Mouse (Mus musculus) midbrain, embryonic 13.5 days (tissue): ENCODE results near the gene St8sia1. TPM values are rescaled to one million over a fixed set of nuclear protein-coding genes. Genes with fewer than 3 reads are reported as not detected.

ENCODE experiments used
- ATAC-seq: fragments of 200-750 bp; cut with Nextera tagmentation; 2 replicates; pipeline ENCODE4 v1.8.0; 2017; ENCODE audit warnings: mild to moderate bottlenecking, moderate TSS enrichment, moderate library complexity
- H3K27ac ChIP-seq: fragments of 300-500 bp; sonication (generic); 2 replicates; pipeline ENCODE4 v1.5.1; 2015; ENCODE audit warnings: inconsistent platforms, mild to moderate bottlenecking, moderate library complexity
- H3K27me3 ChIP-seq: fragments of 300-500 bp; sonication (generic); 2 replicates; pipeline ENCODE4 v1.6.1; 2015; ENCODE audit warnings: mild to moderate bottlenecking, inconsistent platforms
- H3K36me3 ChIP-seq: fragments of 300-500 bp; sonication (generic); 2 replicates; pipeline ENCODE4 v1.6.1; 2015; ENCODE audit warnings: mild to moderate bottlenecking, inconsistent platforms
- H3K4me1 ChIP-seq: fragments of 300-500 bp; sonication (generic); replicated peaks from 2 replicates; pipeline ENCODE4 v1.6.1; 2015; ENCODE audit warnings: inconsistent platforms
- H3K4me2 ChIP-seq: fragments of 300-500 bp; sonication (generic); replicated peaks from 2 replicates; pipeline ENCODE4 v1.6.1; 2015; ENCODE audit warnings: moderate library complexity, mild to moderate bottlenecking, inconsistent platforms
- H3K4me3 ChIP-seq: fragments of 300-500 bp; sonication (generic); replicated peaks from 2 replicates; pipeline ENCODE4 v1.5.1; 2015; ENCODE audit warnings: mild to moderate bottlenecking, inconsistent platforms
- H3K9ac ChIP-seq: fragments of 300-500 bp; sonication (generic); replicated peaks from 2 replicates; pipeline ENCODE4 v1.6.1; 2015; ENCODE audit warnings: mild to moderate bottlenecking, inconsistent platforms
- H3K9me3 ChIP-seq: fragments of 300-500 bp; sonication (generic); 2 replicates; pipeline ENCODE4 v1.6.1; 2016; ENCODE audit warnings: mild to moderate bottlenecking, inconsistent platforms
- WGBS: fragments of 180-500 bp; shearing (Covaris S2); methylation state at CpG from one replicate; pipeline ENCODE4 v1.1.7; 2015; 5-methylcytosine and 5-hydroxymethylcytosine counted together
- polyA plus RNA-seq: library from polyadenylated mRNA; unstranded; fragments of >200 nt; fragmentation: Nextera tagmentation; extraction: Ambion mirVana; gene quantifications from 2 replicates; pipeline ENCODE4 v1.2.1, GENCODE M21; 2015

The St8sia1 gene
- polyA plus RNA-seq, 1 experiment from 2014 or later: 8.0 TPM

GRCm38 (mm10) chr6:142801687-142802086, 162.6 kb downstream of the St8sia1 start:
- peaks cover 7% of the 10 kb centered on the region for H3K4me1 ChIP-seq
- no peak overlapping the region for H3K4me3 ChIP-seq
- ATAC-seq: no peak
- H3K9ac ChIP-seq: no peak overlapping the region
- H3K9me3 ChIP-seq: no peaks in the 10 kb centered on the region
- no peak overlapping the region for H3K27ac ChIP-seq
- H3K36me3 ChIP-seq: no peaks in the 10 kb centered on the region
- 83% methylated on average over 5 of the region's 5 CpGs for WGBS
- H3K27me3 ChIP-seq: no peaks in the 10 kb centered on the region
- no peak overlapping the region for H3K4me2 ChIP-seq

GRCm38 (mm10) chr6:142799704-142800374, 164.4 kb downstream of the St8sia1 start:
- Histone ChIP-seq H3K9me3 (no peaks in the 10 kb centered on the region), H3K4me2 (no peak overlapping the region), H3K4me3 (no peak overlapping the region), H3K36me3 (no peaks in the 10 kb centered on the region), H3K27me3 (no peaks in the 10 kb centered on the region), H3K9ac (no peak overlapping the region), H3K27ac (no peak overlapping the region), H3K4me1 (peaks cover 7% of the 10 kb centered on the region)
- WGBS: 84% methylated on average over 7 of the region's 7 CpGs
- ATAC-seq: no peak

GRCm38 (mm10) chr6:142798837-142799236, 165.4 kb downstream of the St8sia1 start:
- no peak overlapping the region for H3K4me3 ChIP-seq
- H3K27ac ChIP-seq: no peak overlapping the region
- no peaks in the 10 kb centered on the region for H3K9me3 ChIP-seq
- WGBS: 65% methylated on average over 9 of the region's 9 CpGs
- H3K27me3 ChIP-seq: no peaks in the 10 kb centered on the region
- H3K9ac ChIP-seq: no peak overlapping the region
- H3K36me3 ChIP-seq: no peaks in the 10 kb centered on the region
- ATAC-seq: no peak
- H3K4me1 ChIP-seq: peaks cover 8% of the 10 kb centered on the region
- H3K4me2 ChIP-seq: no peak overlapping the region

- 66% methylated on average over 1 of the region's 1 CpGs for WGBS
- H3K4me3 ChIP-seq: no peak overlapping the region
- no peak for ATAC-seq
- H3K27ac ChIP-seq: no peak overlapping the region
- no peaks in the 10 kb centered on the region for H3K27me3 ChIP-seq
- no peak overlapping the region for H3K9ac ChIP-seq
- no peaks in the 10 kb centered on the region for H3K36me3 ChIP-seq
- H3K4me2 ChIP-seq: no peak overlapping the region
- no peaks in the 10 kb centered on the region for H3K9me3 ChIP-seq
- peaks cover 17% of the 10 kb centered on the region for H3K4me1 ChIP-seq
Observed at GRCm38 (mm10) chr6:142797996-142798395, 166.3 kb downstream of the St8sia1 start.

GRCm38 (mm10) chr6:142795655-142796441, 168.4 kb downstream of the St8sia1 start:
- Histone ChIP-seq H3K4me1 (peaks cover 25% of the 10 kb centered on the region), H3K27me3 (no peaks in the 10 kb centered on the region), H3K36me3 (no peaks in the 10 kb centered on the region), H3K9me3 (no peaks in the 10 kb centered on the region), H3K4me3 (no peak overlapping the region), H3K27ac (no peak overlapping the region), H3K4me2 (no peak overlapping the region), H3K9ac (no peak overlapping the region)
- ATAC-seq: no peak
- WGBS: 83% methylated on average over 15 of the region's 15 CpGs

GRCm38 (mm10) chr6:142795087-142795486, 169.2 kb downstream of the St8sia1 start:
- no peak overlapping the region for H3K4me2 ChIP-seq
- ATAC-seq: no peak
- no peak overlapping the region for H3K9ac ChIP-seq
- H3K4me1 ChIP-seq: peaks cover 25% of the 10 kb centered on the region
- WGBS: 95% methylated on average over 9 of the region's 9 CpGs
- H3K4me3 ChIP-seq: no peak overlapping the region
- H3K27me3 ChIP-seq: no peaks in the 10 kb centered on the region
- H3K27ac ChIP-seq: no peak overlapping the region
- H3K9me3 ChIP-seq: no peaks in the 10 kb centered on the region
- no peaks in the 10 kb centered on the region for H3K36me3 ChIP-seq

GRCm38 (mm10) chr6:142793468-142793867, 170.8 kb downstream of the St8sia1 start:
- Histone ChIP-seq H3K9me3 (no peaks in the 10 kb centered on the region), H3K4me3 (no peak overlapping the region), H3K4me1 (peaks cover 24% of the 10 kb centered on the region), H3K27me3 (no peaks in the 10 kb centered on the region), H3K27ac (no peak overlapping the region), H3K4me2 (no peak overlapping the region), H3K9ac (no peak overlapping the region), H3K36me3 (no peaks in the 10 kb centered on the region)
- 17% methylated on average over 7 of the region's 7 CpGs for WGBS
- peak; percentile 72 for ATAC-seq

DNA sequence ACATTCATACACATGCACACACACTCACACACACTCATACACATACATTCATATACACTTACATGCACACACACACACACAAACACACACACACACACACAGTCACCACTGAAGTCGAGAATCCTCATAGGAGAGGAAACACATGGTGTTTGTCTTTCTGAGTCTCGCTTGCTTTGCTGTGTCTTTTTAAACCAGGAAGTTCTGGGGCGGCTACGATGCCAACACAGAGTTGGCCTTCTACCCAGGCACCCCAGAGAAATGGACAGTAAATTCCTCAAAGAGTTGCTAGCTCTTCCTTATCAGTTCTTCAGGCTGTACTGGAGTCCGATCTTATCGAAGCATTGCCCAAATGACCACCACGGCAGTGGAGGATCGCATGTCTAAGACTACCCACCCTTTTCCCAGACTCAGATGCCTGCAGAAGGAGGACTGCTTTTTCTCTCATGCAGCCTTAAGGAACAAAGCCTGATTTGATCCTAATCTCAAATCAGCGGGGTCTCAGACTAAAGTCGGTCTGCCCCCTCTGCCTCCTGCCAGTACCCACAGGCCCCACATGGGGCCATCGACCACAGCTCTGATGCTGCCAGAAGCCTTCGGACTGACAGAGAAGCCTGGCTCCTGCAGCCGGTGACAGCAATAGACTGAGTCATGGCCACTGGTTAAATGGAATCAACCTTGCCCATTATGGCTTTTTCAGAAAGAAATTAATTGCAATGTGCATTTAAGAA, 171.8 kb downstream of the St8sia1 start:
- Histone ChIP-seq H3K27ac (no peak overlapping the region; the same call in 1 of the 2 replicates), H3K9ac (no peak overlapping the region)
- peak; percentile 48; the same call in 1 of the 2 replicates for ATAC-seq

GRCm38 (mm10) chr6:142789736-142790135, 174.5 kb downstream of the St8sia1 start:
- Histone ChIP-seq H3K4me1 (peaks cover 22% of the 10 kb centered on the region), H3K4me2 (no peak overlapping the region), H3K9me3 (no peaks in the 10 kb centered on the region), H3K4me3 (no peak overlapping the region), H3K9ac (no peak overlapping the region), H3K27ac (no peak overlapping the region), H3K36me3 (no peaks in the 10 kb centered on the region), H3K27me3 (no peaks in the 10 kb centered on the region)
- no peak for ATAC-seq
- 92% methylated on average over 10 of the region's 10 CpGs for WGBS

More for the DNA sequence above, 171.8 kb downstream of the St8sia1 start:
- WGBS: 40% methylated on average over 13 of the region's 13 CpGs
- H3K27me3 ChIP-seq: no peaks in the 10 kb centered on the region
- H3K36me3 ChIP-seq: no peaks in the 10 kb centered on the region
- peaks cover 22% of the 10 kb centered on the region for H3K4me1 ChIP-seq
- no peak overlapping the region for H3K4me2 ChIP-seq
- H3K4me3 ChIP-seq: no peak overlapping the region
- no peaks in the 10 kb centered on the region for H3K9me3 ChIP-seq

DNA sequence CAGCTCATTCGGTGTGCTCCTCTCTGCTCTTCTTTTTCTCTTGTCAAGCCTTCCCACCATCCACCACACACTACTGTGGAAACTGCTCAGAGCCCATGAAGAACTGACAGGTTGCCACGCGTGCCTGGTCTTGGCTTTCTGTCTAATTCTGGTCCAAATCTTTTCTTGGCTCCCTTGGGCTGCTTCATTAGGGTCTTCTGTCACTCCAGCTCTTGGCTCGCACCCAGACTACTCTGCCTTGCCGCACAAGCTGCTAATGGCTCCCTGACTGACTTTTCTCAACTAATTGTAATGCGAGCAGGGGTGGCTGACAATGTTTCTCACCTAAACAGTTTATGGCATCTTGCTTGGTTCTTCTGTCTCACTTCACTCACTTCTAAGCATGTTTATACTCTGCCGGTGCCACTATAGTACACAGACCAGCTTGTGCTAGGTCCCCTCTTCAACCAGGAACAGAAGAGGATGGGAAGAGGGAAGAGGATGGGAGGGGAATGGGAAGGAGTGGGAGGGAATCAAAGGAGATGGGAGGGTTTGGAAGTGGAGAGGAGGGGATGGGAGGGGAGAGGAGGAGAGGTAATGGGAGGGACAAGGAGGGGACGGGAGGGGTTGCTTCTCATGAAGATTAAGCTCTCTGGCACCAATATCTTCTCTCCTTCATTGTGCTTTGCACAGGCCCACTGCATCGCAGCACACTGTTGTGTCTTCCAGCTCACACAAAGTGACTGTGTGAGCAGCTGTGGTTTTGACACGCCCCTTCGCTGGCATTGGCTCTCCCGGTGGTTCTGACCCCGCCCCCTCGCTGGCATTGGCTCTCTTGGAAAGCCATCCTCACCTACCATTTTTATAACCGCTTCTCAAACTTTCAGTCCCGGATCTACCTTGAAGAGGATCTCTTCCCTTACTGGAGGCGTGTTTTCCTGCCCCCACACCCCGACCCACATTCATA, 175.9 kb downstream of the St8sia1 start:
- Histone ChIP-seq H3K27me3 (no peaks in the 10 kb centered on the region), H3K4me3 (no peak overlapping the region), H3K9me3 (no peaks in the 10 kb centered on the region), H3K4me1 (peaks cover 16% of the 10 kb centered on the region), H3K36me3 (no peaks in the 10 kb centered on the region), H3K4me2 (no peak overlapping the region), H3K9ac (no peak overlapping the region), H3K27ac (no peak overlapping the region)
- ATAC-seq: no peak
- WGBS: 57% methylated on average over 18 of the region's 18 CpGs

DNA sequence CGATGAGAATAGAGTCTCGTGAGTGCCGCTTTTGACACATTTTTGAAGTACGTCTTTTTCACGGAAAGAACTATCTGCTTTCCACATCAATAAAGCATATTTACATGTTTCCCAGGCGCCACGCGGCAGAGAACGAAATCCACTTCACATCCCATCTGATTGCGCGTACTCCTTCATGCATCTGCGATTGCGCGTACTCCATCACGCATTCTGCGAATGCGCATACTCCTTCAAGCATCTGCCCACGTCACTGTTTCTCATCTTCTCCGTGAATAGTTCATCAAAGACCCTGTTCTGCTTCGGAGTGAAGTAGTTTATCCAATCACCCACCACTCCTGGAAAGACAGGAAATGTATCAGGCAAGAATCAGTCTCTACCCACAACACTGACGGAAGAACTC, 178.1 kb downstream of the St8sia1 start:
- WGBS: 84% methylated on average over 21 of the region's 21 CpGs
- H3K4me3 ChIP-seq: no peak overlapping the region
- no peak overlapping the region for H3K4me2 ChIP-seq
- H3K4me1 ChIP-seq: peaks cover 8% of the 10 kb centered on the region
- H3K9me3 ChIP-seq: no peaks in the 10 kb centered on the region
- H3K36me3 ChIP-seq: no peaks in the 10 kb centered on the region
- H3K27ac ChIP-seq: no peak overlapping the region
- no peak overlapping the region for H3K9ac ChIP-seq
- H3K27me3 ChIP-seq: no peaks in the 10 kb centered on the region
- no peak for ATAC-seq
